Mouse (Mus musculus): Measurements from ENCODE around the gene Lyzl4.

DNA sequence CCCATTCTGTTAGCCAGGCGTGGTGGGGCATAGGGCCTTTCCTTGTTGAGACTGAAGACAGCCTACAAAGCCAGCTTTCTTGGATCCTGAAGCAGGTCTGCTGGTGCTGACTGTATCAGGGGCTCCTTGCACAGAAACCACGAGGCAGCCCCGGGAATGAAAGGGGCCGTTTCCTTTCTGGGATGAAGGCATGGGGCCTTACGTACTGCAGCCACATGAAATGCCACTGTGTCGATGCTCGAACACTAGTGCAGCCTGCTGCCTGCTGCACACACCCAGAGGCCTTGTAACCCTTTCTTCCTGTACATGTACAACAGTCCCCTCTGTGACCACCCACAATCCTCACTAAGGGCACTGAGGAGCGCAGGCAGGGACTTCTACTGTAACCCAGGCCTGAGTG is 39.3 kb upstream of the Lyzl4 start:
- TF ChIP-seq CTCF (conservative IDR thresholded peaks at IDR 0.05; ENCODE audit: low read length) (no peak), NANOG (IDR thresholded peaks at IDR 0.05; ENCODE audit: borderline replicate concordance, low read length) (no peak)
